ENCODE assay signal across 12 mouse cellular contexts in genomic region chr17:30164818-30165217, GRCm38 (mm10).
DNase-seq lines count a peak whose midpoint lies in the region; ATAC-seq lines count a peak whose summit lies in the region.
"Had no signal": no experiment of that assay in that cellular context is flagged by ENCODE, and none has a peak within 500 bp of the region (broad histone marks: within the 10 kb centered on the region; RNA-seq: fewer than 3 reads in every experiment).

No protein-coding gene starts in this region.

- intact Hi-C loops in heart, postnatal 25 days (cut with DNase I): loop anchor here (2.0 kb wide), 1 partner anchor 24 kb away; no protein-coding TSS in a partner anchor

- H3K9ac ChIP-seq in kidney, embryonic 15.5 days: no peak overlapping the region

- peaks cover 17% of the 10 kb centered on the region for H3K4me1 ChIP-seq in kidney, embryonic 15.5 days

- H3K9me3 ChIP-seq in kidney, embryonic 15.5 days (replicated peaks): no peaks in the 10 kb centered on the region; the same call in 1 of the 2 replicates

- no peaks in the 10 kb centered on the region for H3K27me3 ChIP-seq in kidney, embryonic 15.5 days

- no peak overlapping the region for H3K4me3 ChIP-seq in kidney, embryonic 15.5 days (replicated peaks)
- H3K4me3 ChIP-seq: heart, adult 2 months had no signal

- H3K4me2 ChIP-seq in kidney, embryonic 15.5 days: no peak overlapping the region

- peak; percentile 40; the same call in 1 of the 2 replicates for ATAC-seq in cerebellum, adult (ENCODE audit: insufficient number of reproducible peaks, low FRiP score, low TSS enrichment)
- ATAC-seq in kidney, embryonic 15.5 days (replicated peaks; ENCODE audit: low FRiP score): no peak

- H3K36me3 ChIP-seq in kidney, embryonic 15.5 days: peaks cover 12% of the 10 kb centered on the region

- DNase-seq in cerebellum, postnatal 10 days: no peak
- peak; percentile 44 for DNase-seq in lung, postnatal 36 days
- DNase-seq in lung, postnatal 25 days (ENCODE audit: low spot score): no peak
- DNase-seq in heart, adult 9 months (ENCODE audit: low spot score in 2 of 2): peak; percentile 34 to 49
- DNase-seq in heart, postnatal 25 days (ENCODE audit: low spot score): peak; percentile 11
- DNase-seq in right cerebral cortex, postnatal 14 days: no peak
- DNase-seq: embryo, embryonic 11 days; layer of hippocampus, adult 9-11 months; midbrain, embryonic 14.5 days had no signal

- no peak overlapping the region for H3K27ac ChIP-seq in kidney, embryonic 15.5 days
- H3K27ac ChIP-seq: heart, adult 2 months had no signal

- WGBS in kidney, embryonic 15.5 days: 86% methylated on average over 9 of the region's 9 CpGs

Comparison
In these comparisons a context has a peak if more than half of its experiments do, and no peak if none do; other contexts are left out.
1. DNase-seq: peak in lung, postnatal 36 days (single experiment), heart, adult 9 months (2 of 2) and heart, postnatal 25 days (single experiment); none in cerebellum, postnatal 10 days (0 of 2), lung, postnatal 25 days (single experiment) and right cerebral cortex, postnatal 14 days (single experiment).